18 mouse cellular contexts compared by ENCODE assay signal in the genomic region with DNA sequence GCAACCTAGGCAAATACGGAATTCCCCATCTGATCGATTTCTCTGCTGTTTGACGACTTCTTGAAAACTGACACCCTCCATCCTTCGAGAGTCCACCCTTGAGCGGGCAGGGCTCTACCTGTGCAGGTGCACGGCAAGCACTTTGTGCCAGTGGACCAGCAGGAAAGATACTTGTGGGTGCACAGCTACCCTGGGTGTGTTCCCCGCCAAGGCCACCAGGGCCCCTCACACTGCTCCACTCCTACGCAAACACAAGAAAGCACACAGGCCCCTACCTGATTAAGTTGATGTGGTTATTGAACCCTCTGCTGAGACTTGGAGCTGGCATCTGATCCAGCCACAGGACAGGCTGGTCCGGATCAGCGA. TPM values are rescaled to one million over a fixed set of nuclear protein-coding genes. Genes with fewer than 3 reads are reported as not detected.
DNase-seq lines count a peak whose midpoint lies in the region; ATAC-seq and TF ChIP-seq lines count a peak whose summit lies in the region.
"Had no signal": no experiment of that assay in that cellular context is flagged by ENCODE, and none has a peak within 500 bp of the region (broad histone marks: within the 10 kb centered on the region; RNA-seq: fewer than 3 reads in every experiment).

No protein-coding gene starts in this region.

- peaks cover 94% of the 10 kb centered on the region for H3K36me3 ChIP-seq in E14TG2a.4 (ENCODE audit: insufficient read depth, low read length)
- H3K36me3 ChIP-seq in intestine, postnatal 0 days (ENCODE audit: control insufficient read depth, insufficient read depth): peaks cover 55% of the 10 kb centered on the region; the same call in 1 of the 2 replicates

- no peak overlapping the region for H3K4me2 ChIP-seq in intestine, postnatal 0 days (replicated peaks; ENCODE audit: low read depth)
- H3K4me2 ChIP-seq: hindbrain, embryonic 15.5 days; liver, embryonic 13.5 days had no signal

- H3K4me1 ChIP-seq in E14TG2a.4 (replicated peaks; ENCODE audit: low read depth, low read length): peaks cover 53% of the 10 kb centered on the region
- H3K4me1 ChIP-seq in lung, adult 2 months (ENCODE audit: control insufficient read depth, insufficient read depth, low read length): peaks cover 4% of the 10 kb centered on the region; the same call in 1 of the 2 replicates
- H3K4me1 ChIP-seq in intestine, postnatal 0 days (replicated peaks; ENCODE audit: control insufficient read depth, insufficient read depth, low read length): no peaks in the 10 kb centered on the region
- H3K4me1 ChIP-seq: liver, embryonic 13.5 days had no signal

- H3K9ac ChIP-seq in intestine, postnatal 0 days (ENCODE audit: low read depth, low read length): no peak overlapping the region
- H3K9ac ChIP-seq: hindbrain, embryonic 15.5 days; liver, embryonic 13.5 days had no signal

- H3K27ac ChIP-seq in intestine, postnatal 0 days (ENCODE audit: low read depth, low read length): no peak overlapping the region
- H3K27ac ChIP-seq: hindbrain, embryonic 15.5 days; liver, embryonic 13.5 days; macrophage had no signal

- peak; percentile 36 to 48 for DNase-seq in lung, adult 18-20 months
- DNase-seq in lung, postnatal 25 days (ENCODE audit: low spot score): no peak
- peak; percentile 54 for DNase-seq in lung, adult 2 months
- peak; percentile 19 for DNase-seq in lung, postnatal 14 days
- no peak for DNase-seq in adrenal gland, postnatal 14 days
- no peak for DNase-seq in testis, postnatal 10 days (ENCODE audit: low spot score)
- DNase-seq: cerebellum, adult 11-12 months; cerebellum, postnatal 14 days; kidney, adult 18-20 months; kidney, postnatal 4 days; liver, embryonic 13.5 days; right cerebral cortex, postnatal 14 days; spleen, adult 18-20 months; thymus, postnatal 14 days had no signal

- 64% methylated on average over 10 of the region's 10 CpGs for WGBS in lung, adult 2 months
- WGBS in intestine, postnatal 0 days: 74% methylated on average over 10 of the region's 10 CpGs

- H3K4me3 ChIP-seq in E14TG2a.4 (replicated peaks; ENCODE audit: low read length): no peak overlapping the region
- no peak overlapping the region for H3K4me3 ChIP-seq in lung, adult 2 months (replicated peaks; ENCODE audit: extremely low read depth, low read depth, low read length)
- no peak overlapping the region for H3K4me3 ChIP-seq in intestine, postnatal 0 days (ENCODE audit: low read depth, low read length)
- H3K4me3 ChIP-seq: hindbrain, embryonic 15.5 days; liver, embryonic 13.5 days had no signal

- H3K27me3 ChIP-seq in E14TG2a.4 (ENCODE audit: insufficient read depth, low read length): no peaks in the 10 kb centered on the region
- H3K27me3 ChIP-seq in intestine, postnatal 0 days (replicated peaks; ENCODE audit: control insufficient read depth, insufficient read depth, low read length): no peaks in the 10 kb centered on the region
- H3K27me3 ChIP-seq: hindbrain, embryonic 15.5 days; liver, embryonic 13.5 days had no signal

- no peak for TF ChIP-seq POLR2A in lung, adult 2 months (IDR thresholded peaks at IDR 0.05; ENCODE audit: borderline replicate concordance, extremely low read depth, low read depth, low read length)

- no peak for ATAC-seq in intestine, postnatal 0 days

- H3K9me3 ChIP-seq in E14TG2a.4 (ENCODE audit: low read length): no peaks in the 10 kb centered on the region
- no peaks in the 10 kb centered on the region for H3K9me3 ChIP-seq in intestine, postnatal 0 days (ENCODE audit: control insufficient read depth)
- H3K9me3 ChIP-seq: hindbrain, embryonic 15.5 days; liver, embryonic 13.5 days had no signal

- TF ChIP-seq CTCF in E14TG2a.4 (conservative IDR thresholded peaks at IDR 0.05; ENCODE audit: low read length): peak; percentile 16; the same call in 1 of the 2 replicates
- TF ChIP-seq CTCF in lung, adult 2 months (IDR thresholded peaks at IDR 0.05; ENCODE audit: insufficient read depth, low read length): 0 out of 2 replicates have a peak, but pooled peaks have one; percentile 14
- no peak for TF ChIP-seq CTCF in intestine, postnatal 0 days (IDR thresholded peaks at IDR 0.05; ENCODE audit: low read depth)

RNA-seq across cellular contexts. Expression of gene 2310022B05Rik, which starts 18.6 kb away (rescaled TPM):
- 63.4 and 85.4 TPM in 2 replicates for polyA plus RNA-seq in lung, adult 2 months (2012; rRNA removed)
- 38.6 and 39.1 TPM in 2 replicates for total RNA-seq in adrenal gland, postnatal 14 days (2021)
- 22.1 and 22.6 TPM in 2 replicates for polyA plus RNA-seq in intestine, postnatal 0 days (2015; fragmentation: Nextera tagmentation; extraction: Ambion mirVana)

RNA-seq across cellular contexts. Expression of gene Ttc13, which starts 40.0 kb away (rescaled TPM):
- 13.4 and 16.4 TPM in 2 replicates for polyA plus RNA-seq in lung, adult 2 months (2012; rRNA removed)
- 45.7 and 46.7 TPM in 2 replicates for total RNA-seq in adrenal gland, postnatal 14 days (2021)
- polyA plus RNA-seq in intestine, postnatal 0 days (2015; fragmentation: Nextera tagmentation; extraction: Ambion mirVana): 19.0 and 20.2 TPM in 2 replicates

RNA-seq across cellular contexts. Expression of gene Arv1, which starts 40.2 kb away (rescaled TPM):
- polyA plus RNA-seq in lung, adult 2 months (2012; rRNA removed): 15.6 and 15.9 TPM in 2 replicates
- 9.6 and 12.4 TPM in 2 replicates for total RNA-seq in adrenal gland, postnatal 14 days (2021)
- polyA plus RNA-seq in intestine, postnatal 0 days (2015; fragmentation: Nextera tagmentation; extraction: Ambion mirVana): 13.3 and 14.8 TPM in 2 replicates

Comparison
In these comparisons a context has a peak if more than half of its experiments do, and no peak if none do; other contexts are left out.
1. DNase-seq: peak in lung, adult 18-20 months (2 of 2), lung, adult 2 months (single experiment) and lung, postnatal 14 days (single experiment); none in lung, postnatal 25 days (single experiment), adrenal gland, postnatal 14 days (single experiment) and testis, postnatal 10 days (single experiment).